23 mouse cellular contexts compared by ENCODE assay signal in the genomic region with DNA sequence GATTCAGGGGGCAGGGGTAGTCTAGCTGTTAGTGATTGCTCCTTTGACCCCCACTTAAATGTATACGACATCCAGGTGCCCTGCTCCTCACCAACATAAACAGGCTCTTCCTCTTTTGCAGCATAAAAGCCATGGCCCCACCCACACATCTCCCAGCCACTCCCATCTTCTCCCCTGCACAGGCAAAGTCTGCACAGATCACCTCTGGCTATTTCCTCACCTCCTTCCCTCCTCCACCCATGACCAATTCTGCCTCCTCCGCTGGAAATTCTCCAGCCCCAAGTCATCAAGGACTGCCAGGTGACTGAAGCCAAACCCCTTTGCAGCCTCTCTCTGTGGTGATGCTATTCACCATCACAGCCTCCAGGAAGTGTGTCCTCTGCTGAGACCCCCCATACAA.
DNase-seq lines count a peak whose midpoint lies in the region; ATAC-seq lines count a peak whose summit lies in the region.
"Had no signal": no experiment of that assay in that cellular context is flagged by ENCODE, and none has a peak within 500 bp of the region (broad histone marks: within the 10 kb centered on the region; RNA-seq: fewer than 3 reads in every experiment).

No protein-coding gene starts in this region.

- no peaks in the 10 kb centered on the region for H3K36me3 ChIP-seq in heart, embryonic 10.5 days
- no peaks in the 10 kb centered on the region for H3K36me3 ChIP-seq in heart, embryonic 12.5 days
- no peaks in the 10 kb centered on the region for H3K36me3 ChIP-seq in kidney, embryonic 15.5 days
- H3K36me3 ChIP-seq: embryonic facial prominence, embryonic 15.5 days; forebrain, embryonic 15.5 days; G1E; heart, embryonic 15.5 days; hindbrain, embryonic 13.5 days had no signal

- no peak overlapping the region for H3K4me3 ChIP-seq in heart, embryonic 10.5 days
- no peak overlapping the region for H3K4me3 ChIP-seq in heart, embryonic 12.5 days
- H3K4me3 ChIP-seq in kidney, embryonic 15.5 days (replicated peaks), result no peak overlapping the region
- H3K4me3 ChIP-seq: embryonic facial prominence, embryonic 15.5 days; erythroblast, embryonic 14.5 days; forebrain, embryonic 15.5 days; heart, embryonic 15.5 days; hindbrain, embryonic 13.5 days had no signal

- H3K9ac ChIP-seq in heart, embryonic 12.5 days, result no peak overlapping the region
- H3K9ac ChIP-seq in kidney, embryonic 15.5 days, result no peak overlapping the region
- H3K9ac ChIP-seq: embryonic facial prominence, embryonic 15.5 days; forebrain, embryonic 15.5 days; heart, embryonic 15.5 days; hindbrain, embryonic 13.5 days had no signal

- peaks cover 38% of the 10 kb centered on the region for H3K27me3 ChIP-seq in heart, embryonic 10.5 days (ENCODE audit: insufficient read depth, poor library complexity, severe bottlenecking)
- peaks cover 15% of the 10 kb centered on the region for H3K27me3 ChIP-seq in heart, embryonic 12.5 days (replicated peaks)
- peaks cover 9% of the 10 kb centered on the region; the same call in 1 of the 2 replicates for H3K27me3 ChIP-seq in kidney, embryonic 15.5 days
- H3K27me3 ChIP-seq: forebrain, embryonic 15.5 days; hindbrain, embryonic 13.5 days had no signal

- 51% methylated on average over 2 of the region's 2 CpGs for WGBS in heart, embryonic 10.5 days
- 54% methylated on average over 2 of the region's 2 CpGs for WGBS in heart, embryonic 12.5 days
- 17% methylated on average over 2 of the region's 2 CpGs for WGBS in kidney, embryonic 15.5 days

- no peak for ATAC-seq in heart, embryonic 12.5 days (ENCODE audit: insufficient number of reproducible peaks, low FRiP score)
- ATAC-seq in kidney, embryonic 15.5 days (replicated peaks; ENCODE audit: low FRiP score), result 0 out of 2 replicates have a peak, but pooled peaks have one; percentile 56
- ATAC-seq in activated CD4-positive, CD25-positive, alpha-beta regulatory T cell, adult 4 months, result no peak
- ATAC-seq: forebrain, embryonic 15.5 days; hindbrain, postnatal 0 days had no signal

- H3K27ac ChIP-seq in heart, embryonic 10.5 days, result no peak overlapping the region
- no peak overlapping the region for H3K27ac ChIP-seq in heart, embryonic 12.5 days (ENCODE audit: poor library complexity, severe bottlenecking)
- H3K27ac ChIP-seq in kidney, embryonic 15.5 days, result no peak overlapping the region
- H3K27ac ChIP-seq: embryonic facial prominence, embryonic 15.5 days; forebrain, embryonic 15.5 days; heart, embryonic 15.5 days; hindbrain, embryonic 13.5 days; hindbrain, postnatal 0 days had no signal

- H3K4me2 ChIP-seq in heart, embryonic 12.5 days, result no peak overlapping the region
- no peak overlapping the region for H3K4me2 ChIP-seq in kidney, embryonic 15.5 days
- H3K4me2 ChIP-seq: embryonic facial prominence, embryonic 15.5 days; forebrain, embryonic 15.5 days; heart, embryonic 15.5 days; hindbrain, embryonic 13.5 days had no signal

- peak; percentile 45 for DNase-seq in heart, embryonic 10.5 days (ENCODE audit: low spot score)
- no peak for DNase-seq in kidney, adult 11 months
- peak; percentile 20 for DNase-seq in ES-CJ7 (ENCODE audit: low read depth, low spot score)
- DNase-seq in ZHBTc4 (ENCODE audit: low read depth, low spot score), result peak; percentile 14
- no peak for DNase-seq in right cerebral cortex, postnatal 10 days (ENCODE audit: low spot score in 2 of 2)
- DNase-seq: adrenal gland, postnatal 10 days; cerebellum, adult 11 months; cerebellum, adult 8-10 months; cerebellum, postnatal 14 days; embryo, embryonic 11 days; gastrocnemius, postnatal 10 days; heart, postnatal 14 days; kidney, adult 18-20 months had no signal

- H3K9me3 ChIP-seq in heart, embryonic 10.5 days, result no peaks in the 10 kb centered on the region
- no peaks in the 10 kb centered on the region for H3K9me3 ChIP-seq in heart, embryonic 12.5 days (replicated peaks)
- no peaks in the 10 kb centered on the region for H3K9me3 ChIP-seq in kidney, embryonic 15.5 days (replicated peaks)
- H3K9me3 ChIP-seq: embryonic facial prominence, embryonic 15.5 days; forebrain, embryonic 15.5 days; heart, embryonic 15.5 days; hindbrain, embryonic 13.5 days had no signal

- H3K4me1 ChIP-seq in heart, embryonic 10.5 days, result 0 out of 2 replicates have a peak, but pooled peaks cover 5% of the 10 kb centered on the region
- no peaks in the 10 kb centered on the region for H3K4me1 ChIP-seq in heart, embryonic 12.5 days (replicated peaks)
- peaks cover 6% of the 10 kb centered on the region for H3K4me1 ChIP-seq in kidney, embryonic 15.5 days
- H3K4me1 ChIP-seq: embryonic facial prominence, embryonic 15.5 days; forebrain, embryonic 15.5 days; heart, embryonic 15.5 days; hindbrain, embryonic 13.5 days had no signal

Comparison
In these comparisons a context has a peak if more than half of its experiments do, and no peak if none do; other contexts are left out.
1. DNase-seq: peak in heart, embryonic 10.5 days (single experiment), ES-CJ7 (single experiment) and ZHBTc4 (single experiment); none in kidney, adult 11 months (single experiment) and right cerebral cortex, postnatal 10 days (0 of 2).